In the genomic region with DNA sequence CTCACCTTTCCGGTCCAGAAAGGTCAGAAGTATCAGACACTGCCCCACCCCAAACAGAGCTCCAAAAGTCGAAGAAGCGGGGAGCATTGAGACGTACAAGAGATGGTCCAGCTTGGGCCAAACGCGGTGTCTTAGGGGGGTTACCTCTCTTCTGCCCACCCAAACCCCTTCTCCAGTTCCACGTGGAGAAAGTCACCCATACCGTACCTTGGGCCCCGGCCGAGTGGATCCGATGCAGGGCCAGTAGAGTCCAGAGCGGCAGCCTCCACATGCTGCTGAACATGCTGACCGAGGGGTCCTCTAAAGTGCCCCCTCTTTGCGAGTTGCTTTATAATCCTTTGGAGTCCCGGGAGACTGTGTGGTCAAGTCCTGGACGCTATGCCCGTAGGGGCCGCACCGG, we compare ENCODE assay signal across 9 mouse cellular contexts. TPM values are rescaled to one million over a fixed set of nuclear protein-coding genes. Genes with fewer than 3 reads are reported as not detected.
DNase-seq lines count a peak whose midpoint lies in the region; ATAC-seq and TF ChIP-seq lines count a peak whose summit lies in the region.
"Had no signal": no experiment of that assay in that cellular context is flagged by ENCODE, and none has a peak within 500 bp of the region (broad histone marks: within the 10 kb centered on the region; RNA-seq: fewer than 3 reads in every experiment).

No protein-coding gene starts in this region.

- H3K27ac ChIP-seq in kidney, postnatal 0 days = no peak overlapping the region
- no peak overlapping the region for H3K27ac ChIP-seq in forebrain, embryonic 11.5 days (ENCODE audit: low read depth, low read length)
- no peak overlapping the region for H3K27ac ChIP-seq in intestine, embryonic 16.5 days (ENCODE audit: low read length)
- H3K27ac ChIP-seq in midbrain, postnatal 0 days (ENCODE audit: low read depth, low read length) = no peak overlapping the region

- WGBS in kidney, postnatal 0 days = 1% methylated on average over 19 of the region's 19 CpGs
- WGBS in forebrain, embryonic 11.5 days = 2% methylated on average over 19 of the region's 19 CpGs
- WGBS in intestine, embryonic 16.5 days = 2% methylated on average over 19 of the region's 19 CpGs
- under 1% methylated on average over 19 of the region's 19 CpGs for whole genome bisulfite sequencing in midbrain, postnatal 0 days

- peak overlapping the region; percentile 57 for H3K4me3 ChIP-seq in kidney, postnatal 0 days (replicated peaks; ENCODE audit: low read depth, low read length)
- peak overlapping the region; percentile 56 for H3K4me3 ChIP-seq in forebrain, embryonic 11.5 days (ENCODE audit: low read depth, low read length)
- H3K4me3 ChIP-seq in intestine, embryonic 16.5 days (ENCODE audit: low read length) = peak overlapping the region; percentile 66
- H3K4me3 ChIP-seq in midbrain, postnatal 0 days (ENCODE audit: low read depth, low read length) = peak overlapping the region; percentile 72

- H3K27me3 ChIP-seq in kidney, postnatal 0 days (ENCODE audit: insufficient read depth, low read length) = peaks cover 17% of the 10 kb centered on the region; the same call in 1 of the 2 replicates
- H3K27me3 ChIP-seq in forebrain, embryonic 11.5 days (ENCODE audit: control insufficient read depth, insufficient read depth, low read length) = peaks cover 35% of the 10 kb centered on the region
- H3K27me3 ChIP-seq in intestine, embryonic 16.5 days (replicated peaks; ENCODE audit: control insufficient read depth, insufficient read depth, low read length) = peaks cover 31% of the 10 kb centered on the region
- no peaks in the 10 kb centered on the region for H3K27me3 ChIP-seq in midbrain, postnatal 0 days (ENCODE audit: insufficient read depth, low read length)

- H3K36me3 ChIP-seq in kidney, postnatal 0 days (ENCODE audit: insufficient read depth, low read length) = no peaks in the 10 kb centered on the region
- no peaks in the 10 kb centered on the region for H3K36me3 ChIP-seq in forebrain, embryonic 11.5 days (ENCODE audit: control insufficient read depth, insufficient read depth, low read length)
- H3K36me3 ChIP-seq in intestine, embryonic 16.5 days (ENCODE audit: control insufficient read depth, insufficient read depth, low read length) = no peaks in the 10 kb centered on the region
- no peaks in the 10 kb centered on the region for H3K36me3 ChIP-seq in midbrain, postnatal 0 days (ENCODE audit: insufficient read depth, low read length)

- ATAC-seq in kidney, postnatal 0 days (replicated peaks; ENCODE audit: low FRiP score, low read depth) = no peak
- no peak for ATAC-seq in forebrain, embryonic 11.5 days (replicated peaks; ENCODE audit: low FRiP score)
- ATAC-seq in intestine, embryonic 16.5 days = no peak
- ATAC-seq in midbrain, postnatal 0 days (ENCODE audit: low FRiP score) = no peak
- ATAC-seq in activated CD4-positive, CD25-positive, alpha-beta regulatory T cell, adult 4 months = no peak

- no peaks in the 10 kb centered on the region for H3K9me3 ChIP-seq in kidney, postnatal 0 days (replicated peaks; ENCODE audit: low read length)
- no peaks in the 10 kb centered on the region for H3K9me3 ChIP-seq in forebrain, embryonic 11.5 days (ENCODE audit: control insufficient read depth, low read length)
- no peaks in the 10 kb centered on the region for H3K9me3 ChIP-seq in intestine, embryonic 16.5 days (ENCODE audit: control insufficient read depth, low read length)
- no peaks in the 10 kb centered on the region for H3K9me3 ChIP-seq in midbrain, postnatal 0 days (ENCODE audit: low read length)

- peaks cover 16% of the 10 kb centered on the region; the same call in 1 of the 2 replicates for H3K4me1 ChIP-seq in kidney, postnatal 0 days (replicated peaks; ENCODE audit: insufficient read depth, low read length)
- H3K4me1 ChIP-seq in forebrain, embryonic 11.5 days (replicated peaks; ENCODE audit: control insufficient read depth, insufficient read depth, low read length) = peaks cover 21% of the 10 kb centered on the region; the same call in 1 of the 2 replicates
- peaks cover 24% of the 10 kb centered on the region for H3K4me1 ChIP-seq in intestine, embryonic 16.5 days (ENCODE audit: control insufficient read depth, insufficient read depth, low read length)
- peaks cover 23% of the 10 kb centered on the region; the same call in 1 of the 2 replicates for H3K4me1 ChIP-seq in midbrain, postnatal 0 days (ENCODE audit: insufficient read depth, low read length)

- DNase-seq in kidney, postnatal 0 days (ENCODE audit: low spot score) = no peak
- no peak for DNase-seq in kidney, adult 9 months
- peak; percentile 59 for DNase-seq in forebrain, embryonic 11.5 days (ENCODE audit: low spot score)
- no peak for DNase-seq in midbrain, postnatal 0 days (ENCODE audit: low spot score)
- DNase-seq in layer of hippocampus, adult 9-10 months (ENCODE audit: low spot score) = no peak
- DNase-seq in embryo, embryonic 10.5 days (ENCODE audit: low spot score) = no peak
- DNase-seq: thymus, adult 18-20 months had no signal

- peak overlapping the region; percentile 98 for H3K4me2 ChIP-seq in kidney, postnatal 0 days (ENCODE audit: low read length)
- peak overlapping the region; percentile 95 for H3K4me2 ChIP-seq in forebrain, embryonic 11.5 days (ENCODE audit: low read depth, low read length, severe bottlenecking)
- peak overlapping the region; percentile 93 for H3K4me2 ChIP-seq in intestine, embryonic 16.5 days (ENCODE audit: low read depth, low read length)
- H3K4me2 ChIP-seq in midbrain, postnatal 0 days (ENCODE audit: low read depth, low read length, poor library complexity, severe bottlenecking) = peak overlapping the region; percentile 94

- TF ChIP-seq CTCF in kidney, postnatal 0 days (IDR thresholded peaks at IDR 0.05; ENCODE audit: low read depth) = no peak
- no peak for TF ChIP-seq CTCF in midbrain, postnatal 0 days (IDR thresholded peaks at IDR 0.05)

- peak overlapping the region; percentile 63 for H3K9ac ChIP-seq in kidney, postnatal 0 days (ENCODE audit: low read depth, low read length)
- peak overlapping the region; percentile 69 for H3K9ac ChIP-seq in forebrain, embryonic 11.5 days (ENCODE audit: low read length)
- H3K9ac ChIP-seq in intestine, embryonic 16.5 days (ENCODE audit: low read depth, low read length) = peak overlapping the region; percentile 72
- peak overlapping the region; percentile 64 for H3K9ac ChIP-seq in midbrain, postnatal 0 days (replicated peaks; ENCODE audit: low read length, poor library complexity, severe bottlenecking)

RNA-seq across cellular contexts. Expression of gene Sdk2, which starts 1.2 kb away (rescaled TPM):
- 1.6 and 2.2 TPM in 2 replicates for polyA plus RNA-seq in kidney, postnatal 0 days (2015; fragmentation: Nextera tagmentation; extraction: Ambion mirVana)
- 1.5 and 1.7 TPM in 2 replicates for polyA plus RNA-seq in forebrain, embryonic 11.5 days (2014; fragmentation: Nextera tagmentation; extraction: Ambion mirVana)
- 1.4 and 1.5 TPM in 2 replicates for polyA plus RNA-seq in intestine, embryonic 16.5 days (2015; fragmentation: Nextera tagmentation; extraction: Ambion mirVana)
- 26.1 and 26.4 TPM in 2 replicates for total RNA-seq in midbrain, postnatal 0 days (2014; rRNA removed)
- polyA plus RNA-seq in midbrain, postnatal 0 days (2015; fragmentation: Nextera tagmentation; extraction: Ambion mirVana) = 2.1 and 2.5 TPM in 2 replicates
- not detected for polyA plus RNA-seq in activated CD4-positive, CD25-positive, alpha-beta regulatory T cell, adult 4 months (2017; shearing (Covaris generic))
